Mouse (Mus musculus) adrenal gland, adult (tissue): Measurements from ENCODE around the gene Tll2.

Experiments
- DNase-seq, 2 experiments: peaks; one replicate each; pipeline ENCODE4 v3.0.0; 2022 to 2023; ENCODE audit warnings: low spot score in 1 of 2; ENCODE audit not compliant: inconsistent age in 2 of 2

Gene Tll2

DNA sequence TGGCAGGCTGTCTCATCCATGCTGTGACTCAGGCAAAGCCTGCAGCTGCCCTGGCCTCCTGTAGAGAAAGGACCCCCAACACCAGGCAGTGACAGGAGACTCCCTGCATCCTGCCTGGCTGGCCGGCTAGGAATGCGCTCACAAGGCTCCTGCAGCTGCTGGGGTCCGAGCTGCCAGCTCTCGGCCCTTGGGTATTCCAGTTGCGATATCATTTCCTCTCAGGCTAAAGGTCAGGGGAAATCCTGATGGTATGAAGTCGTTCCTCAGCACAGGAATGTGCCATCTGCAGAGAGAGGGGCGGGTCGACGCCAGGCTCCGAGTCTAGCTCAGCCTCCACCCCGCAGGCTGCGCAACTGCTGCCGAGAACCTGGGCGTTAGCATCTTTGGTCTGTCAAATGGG is 46.2 kb downstream of the Tll2 start:
- no peak for DNase-seq

DNA sequence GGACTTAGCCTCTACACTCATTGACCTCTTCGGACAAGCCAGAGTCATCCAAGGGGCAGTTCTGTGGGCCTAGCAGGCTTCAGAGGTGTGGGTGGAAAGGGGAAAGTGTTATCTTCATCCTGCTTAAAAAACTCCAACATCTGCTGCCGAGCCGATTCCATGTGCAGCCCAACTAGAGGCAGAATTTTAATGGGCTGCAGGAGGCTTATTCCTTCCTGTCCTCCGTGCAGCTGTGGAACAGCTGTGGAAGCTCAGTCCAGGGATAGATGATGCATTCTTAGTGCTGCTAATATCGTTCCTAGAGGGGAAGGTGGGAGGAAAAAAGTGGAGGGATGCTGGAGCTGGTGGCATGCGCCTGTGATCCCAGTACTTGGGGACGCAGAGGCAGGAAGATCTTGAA is 52.0 kb downstream of the Tll2 start:
- no peak for DNase-seq

- DNase-seq = no peak
Measured at GRCm38 (mm10) chr19:41152462-41152861, 54.2 kb downstream of the Tll2 start.

- no peak for DNase-seq
Measured at GRCm38 (mm10) chr19:41152016-41152370, 54.6 kb downstream of the Tll2 start.

DNA sequence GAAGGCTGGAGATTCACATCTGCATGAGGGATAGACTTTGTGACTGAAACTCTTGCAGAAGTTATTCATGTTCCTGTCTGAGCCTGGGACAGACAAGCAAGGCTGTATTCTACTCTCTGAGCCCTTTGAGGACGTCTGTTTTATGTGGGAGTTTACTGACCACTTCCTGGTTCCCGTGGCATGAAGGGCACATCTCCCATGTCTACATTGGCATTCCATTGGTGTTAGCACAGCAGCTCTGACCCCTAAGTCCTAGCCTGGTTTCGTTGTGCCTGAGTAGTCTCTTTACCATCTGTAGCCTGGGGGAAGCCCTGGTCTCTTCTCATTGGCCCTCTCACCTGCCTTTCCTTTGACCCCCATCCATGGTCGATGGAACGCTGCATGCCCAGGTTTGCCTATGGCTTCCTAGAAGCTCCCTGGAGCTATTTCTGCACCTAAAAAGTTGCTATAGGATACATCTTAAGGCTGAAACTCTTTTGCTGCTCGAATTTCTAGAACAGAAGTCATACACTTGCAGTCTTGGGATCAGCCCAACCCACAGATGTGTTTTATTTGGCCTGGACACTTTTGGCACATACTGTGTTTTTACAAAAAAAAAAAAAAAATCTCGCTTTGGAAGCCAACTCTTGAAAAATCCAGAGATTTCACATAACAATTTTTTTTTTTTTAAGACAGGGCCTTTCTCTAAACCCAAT is 55.2 kb downstream of the Tll2 start:
- DNase-seq = peak in 1 of 2 experiments; percentile 27

- peak; percentile 13 to 58 for DNase-seq
Measured at GRCm38 (mm10) chr19:41140961-41141360, 65.7 kb downstream of the Tll2 start.

- peak in 1 of 2 experiments; percentile 45 for DNase-seq
Measured at GRCm38 (mm10) chr19:41139629-41140028, 67.0 kb downstream of the Tll2 start.

DNA sequence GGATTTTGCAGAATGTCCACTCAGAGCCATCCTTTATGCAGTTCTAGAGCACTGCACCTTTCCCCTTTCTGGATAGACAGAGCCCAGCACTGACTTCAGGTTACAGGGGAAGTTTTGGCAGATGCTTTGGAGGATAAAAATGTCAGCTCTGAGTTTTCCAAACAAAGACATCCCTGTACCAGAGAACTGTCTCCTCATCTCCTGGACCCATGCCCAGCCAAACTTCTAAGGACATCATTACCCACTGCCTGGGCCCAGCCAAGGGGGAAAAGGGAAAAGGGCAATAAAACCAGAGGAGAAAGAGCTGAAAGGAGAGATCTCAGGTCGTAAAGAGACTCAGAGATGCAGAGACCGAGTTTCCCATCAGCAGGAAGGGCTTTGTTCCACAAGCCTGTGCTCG is 83.6 kb downstream of the Tll2 start:
- no peak for DNase-seq

- no peak for DNase-seq
Measured at GRCm38 (mm10) chr19:41119924-41120323, 86.7 kb downstream of the Tll2 start.

- no peak for DNase-seq
Measured at GRCm38 (mm10) chr19:41118346-41118745, 88.3 kb downstream of the Tll2 start.

DNA sequence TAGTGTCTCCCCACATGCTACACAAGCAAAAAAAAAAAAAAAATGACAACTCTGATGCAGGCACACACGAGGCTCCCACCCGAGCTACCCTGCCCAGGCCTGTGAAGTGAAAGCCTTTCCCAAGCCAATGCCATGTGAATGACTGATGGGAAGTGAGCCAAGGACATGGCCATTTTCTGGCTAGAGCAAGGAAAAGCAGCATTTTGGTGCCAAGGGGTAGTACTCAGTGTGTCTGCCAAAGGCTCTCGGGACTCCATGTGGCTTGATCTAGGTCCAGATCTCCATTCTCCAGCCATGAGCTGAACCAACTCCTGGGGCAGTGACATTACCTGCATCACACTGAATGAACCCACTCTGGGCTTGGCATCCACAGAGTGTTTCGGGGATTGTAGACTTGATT is 89.3 kb downstream of the Tll2 start:
- peak in 1 of 2 experiments; percentile 81 for DNase-seq

DNA sequence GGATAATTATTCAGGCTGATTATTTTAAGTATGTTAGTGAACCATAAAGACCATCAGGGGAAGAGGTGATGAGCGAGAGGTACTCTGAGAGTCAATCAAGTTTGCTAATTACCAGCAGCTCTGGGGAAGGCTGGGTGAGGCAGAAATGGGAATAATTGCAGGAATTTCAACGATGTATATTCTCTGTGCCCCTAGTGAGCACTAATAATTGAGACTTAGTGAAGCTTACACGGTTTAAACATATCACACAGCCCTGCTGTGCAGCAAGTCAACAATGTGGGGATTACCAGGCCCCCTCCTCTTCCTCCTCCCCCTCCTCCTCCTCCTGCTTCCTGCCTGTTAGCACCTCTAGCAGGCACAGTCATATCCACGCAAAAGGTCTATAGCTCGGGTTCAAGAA is 92.0 kb downstream of the Tll2 start:
- no peak for DNase-seq

GRCm38 (mm10) chr19:41113911-41114531 is 92.6 kb downstream of the Tll2 start:
- DNase-seq = no peak

DNA sequence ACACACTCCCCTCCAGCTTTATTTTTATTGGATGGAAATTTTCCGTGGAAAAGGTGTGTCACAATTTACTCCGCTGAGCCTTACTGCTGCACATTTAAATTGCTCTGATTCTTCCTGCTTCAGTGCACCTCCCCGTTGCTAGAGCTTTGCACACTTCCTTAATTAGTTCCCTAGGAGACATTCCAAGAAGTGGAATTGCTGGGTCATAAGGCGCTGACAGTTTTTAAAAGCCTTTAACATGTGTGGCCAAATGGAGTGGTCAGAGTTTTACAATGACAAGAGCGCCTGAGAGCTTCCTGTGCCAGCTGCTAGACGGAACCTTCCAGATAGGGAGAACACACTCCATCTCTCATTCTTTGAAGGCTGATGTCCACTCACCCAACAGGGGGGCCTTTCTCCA is 94.0 kb downstream of the Tll2 start:
- no peak for DNase-seq

DNA sequence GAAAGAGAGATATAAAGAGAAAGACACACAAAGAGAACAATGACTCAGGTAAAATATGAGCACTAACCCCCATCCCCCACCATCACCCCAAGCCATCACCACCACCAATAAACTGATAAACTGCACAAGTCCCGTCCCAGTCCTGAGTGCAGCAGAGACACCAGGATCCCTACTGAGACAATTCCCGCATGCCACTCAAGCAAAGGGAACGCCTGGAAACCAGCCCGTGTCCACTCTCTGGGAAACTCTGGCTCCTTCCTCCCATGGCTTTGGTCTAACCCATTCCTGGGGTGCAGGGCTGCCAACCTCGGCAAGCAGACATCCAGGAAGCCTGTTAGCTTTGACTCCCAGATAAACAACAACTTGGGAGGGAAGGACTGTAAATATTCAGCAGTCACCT is 96.6 kb downstream of the Tll2 start:
- DNase-seq = no peak

DNA sequence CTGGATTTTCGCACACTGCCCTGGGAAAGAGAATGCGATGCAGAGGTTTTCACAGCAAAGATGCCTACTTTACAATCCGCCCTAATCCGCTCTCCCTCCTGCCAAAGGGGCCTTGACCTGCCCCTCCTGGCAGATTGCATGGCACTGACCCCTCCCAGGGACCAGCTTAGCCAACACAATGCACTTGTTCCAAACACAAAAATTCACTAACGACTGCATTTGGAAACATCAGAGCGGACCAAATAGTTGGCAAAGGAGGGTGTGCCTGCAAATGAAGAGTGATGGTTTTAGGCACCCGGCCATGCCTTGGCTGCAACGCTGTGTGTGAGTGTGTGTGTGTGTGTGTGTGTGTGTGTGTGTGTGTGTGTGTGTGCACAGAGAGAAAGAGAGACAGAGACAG is 97.1 kb downstream of the Tll2 start:
- peak in 1 of 2 experiments; percentile 57 for DNase-seq

GRCm38 (mm10) chr19:41108666-41109065 is 98.0 kb downstream of the Tll2 start:
- no peak for DNase-seq

DNA sequence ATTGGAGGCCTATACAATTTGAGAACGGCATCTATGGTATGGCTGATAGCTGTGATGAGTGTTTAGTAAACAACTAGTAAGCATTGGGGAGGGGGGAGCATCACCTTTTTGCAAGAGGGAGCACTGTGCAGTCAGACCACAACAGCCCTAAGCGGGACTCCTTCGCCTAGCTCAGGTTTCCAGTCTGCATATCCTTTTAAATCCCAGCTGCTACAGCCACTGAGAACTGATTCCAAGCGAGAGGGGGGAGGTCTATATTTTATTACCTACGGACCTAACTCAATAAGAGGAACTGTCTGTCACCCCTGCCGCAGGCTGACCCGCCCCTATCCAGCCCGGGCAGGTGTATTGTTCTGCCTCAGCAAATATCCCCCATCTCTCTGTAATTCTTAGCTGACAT is 99.1 kb downstream of the Tll2 start:
- DNase-seq = no peak

- DNase-seq = peak in 1 of 2 experiments; percentile 67
Measured at GRCm38 (mm10) chr19:41104922-41105321, 101.7 kb downstream of the Tll2 start.

DNA sequence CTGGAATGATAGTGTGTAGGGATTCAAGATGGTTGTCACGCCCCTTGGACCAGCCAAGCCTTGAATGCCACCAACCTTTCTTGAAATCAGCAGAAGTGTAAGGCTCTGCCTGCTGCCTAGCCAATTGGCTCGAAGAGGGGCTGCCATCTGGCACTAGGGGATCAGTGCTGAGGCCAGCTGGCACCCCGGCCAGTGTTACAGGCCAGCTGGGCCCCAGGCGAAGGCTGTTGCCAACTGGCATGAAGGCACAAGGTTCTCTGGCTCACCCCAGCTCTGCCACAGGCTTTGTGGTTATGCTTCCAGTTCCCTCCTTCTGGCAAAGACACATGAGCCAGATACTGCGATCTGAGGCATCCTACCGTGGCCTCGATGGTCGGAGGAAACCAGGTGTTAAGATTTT is 105.2 kb downstream of the Tll2 start:
- DNase-seq = peak in 1 of 2 experiments; percentile 80

DNA sequence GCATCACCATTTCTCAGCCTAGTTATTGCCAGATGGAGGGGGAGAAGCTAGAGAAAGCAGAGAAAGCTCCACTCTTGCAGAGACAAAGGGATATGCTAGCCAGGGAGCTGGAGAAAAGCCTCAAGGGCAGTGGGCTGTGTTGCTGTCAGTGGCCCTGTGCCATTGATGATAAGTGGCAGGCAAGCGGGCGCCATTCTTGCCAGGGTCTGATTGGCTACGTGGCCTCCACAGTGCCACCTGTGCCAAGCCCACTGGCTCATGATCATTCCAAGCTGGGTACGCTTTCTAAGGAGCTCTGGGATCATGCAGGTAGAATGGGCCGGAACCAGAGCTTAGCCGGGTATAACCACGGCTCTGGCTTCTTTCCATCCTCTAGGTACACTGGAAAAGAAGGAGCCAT is 105.8 kb downstream of the Tll2 start:
- no peak for DNase-seq

GRCm38 (mm10) chr19:41097038-41097437 is 109.6 kb downstream of the Tll2 start:
- no peak for DNase-seq

DNA sequence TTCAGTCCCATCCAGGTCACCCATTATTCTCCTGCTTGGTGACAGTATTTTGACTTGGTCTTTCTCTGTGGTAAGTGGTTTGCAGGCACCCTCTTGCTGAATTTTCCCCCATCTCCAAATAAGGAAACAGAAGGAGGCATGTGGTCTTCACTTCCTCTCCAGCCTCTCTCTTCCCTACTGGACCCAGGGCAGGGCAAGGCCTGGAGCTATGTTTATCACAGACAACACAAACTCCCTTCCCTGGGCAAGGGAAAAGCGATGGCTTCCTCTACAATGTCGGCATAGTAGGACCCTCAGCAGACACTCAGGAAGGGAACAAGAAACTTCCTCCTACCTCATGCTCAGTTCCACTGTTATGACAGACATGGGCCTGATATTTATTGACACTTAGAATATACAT is 114.7 kb downstream of the Tll2 start:
- no peak for DNase-seq
